Mouse (Mus musculus): ENCODE data around the gene Pcsk4. TPM values are rescaled to one million over a fixed set of nuclear protein-coding genes. Genes with fewer than 3 reads are reported as not detected.

Gene Pcsk4
- polyA plus RNA-seq, 1 experiment = 3.2 TPM

DNA sequence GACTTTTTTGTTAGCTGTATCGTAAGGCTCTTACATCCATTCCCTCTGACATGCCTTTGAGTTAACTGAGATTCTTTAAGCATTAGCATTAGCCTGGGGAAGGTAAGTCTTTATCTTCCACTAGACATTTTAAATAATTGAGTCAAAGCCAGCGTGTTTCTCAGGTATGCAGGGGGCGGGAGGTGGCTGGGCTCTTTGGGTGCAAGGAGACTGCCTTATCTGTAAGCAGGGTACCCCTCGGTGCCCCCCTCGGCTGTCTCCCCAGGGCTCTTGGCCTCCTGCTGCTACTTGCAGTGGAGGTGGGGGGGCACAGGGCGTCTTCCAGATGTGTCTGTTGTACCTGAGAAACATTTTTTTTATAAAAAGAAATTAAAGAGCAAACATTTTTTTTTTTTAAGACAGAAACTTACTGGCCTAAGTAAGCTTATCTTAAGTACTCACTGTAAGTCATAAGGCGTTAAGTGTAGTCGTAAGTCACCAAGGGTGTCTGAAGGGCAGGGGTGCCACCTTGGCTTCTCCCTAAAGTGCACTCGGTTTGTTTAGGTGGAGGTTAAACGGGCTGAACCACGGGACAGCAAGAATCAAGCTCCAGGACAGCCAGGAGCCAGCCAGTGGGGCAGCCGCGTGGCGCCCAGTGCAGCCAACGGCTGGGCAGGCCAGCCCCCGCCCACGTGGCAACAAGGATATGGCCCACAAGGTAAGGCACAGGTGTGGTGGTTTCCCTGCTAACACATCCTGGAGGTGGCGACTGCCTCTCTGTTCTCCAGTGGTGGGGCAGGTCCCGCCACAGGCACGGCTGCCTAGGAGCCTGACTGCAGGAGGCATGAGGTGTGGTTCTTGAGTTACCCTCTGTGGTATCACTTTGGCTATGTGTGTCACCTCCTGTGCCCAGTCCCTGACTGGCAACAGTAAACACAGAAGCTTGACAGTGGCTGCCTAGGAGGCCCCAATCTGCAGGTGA is 46.5 kb downstream of the Pcsk4 start:
- Histone ChIP-seq H3K4me3 (ENCODE audit: insufficient read depth, poor library complexity, severe bottlenecking) (no peak overlapping the region), H3ac (ENCODE audit: control insufficient read depth, insufficient read length, low read depth) (no peak overlapping the region), H3K36me3 (ENCODE audit: control insufficient read depth, insufficient read depth) (peaks cover 85% of the 10 kb centered on the region), H3K27me3 (ENCODE audit: control insufficient read depth, insufficient read depth, insufficient read length) (no peaks in the 10 kb centered on the region), H3K79me2 (ENCODE audit: control insufficient read depth, insufficient read depth) (no peaks in the 10 kb centered on the region), H3K79me3 (ENCODE audit: low read depth) (no peaks in the 10 kb centered on the region)
- TF ChIP-seq MAX (IDR thresholded peaks at IDR 0.05) = no peak

DNA sequence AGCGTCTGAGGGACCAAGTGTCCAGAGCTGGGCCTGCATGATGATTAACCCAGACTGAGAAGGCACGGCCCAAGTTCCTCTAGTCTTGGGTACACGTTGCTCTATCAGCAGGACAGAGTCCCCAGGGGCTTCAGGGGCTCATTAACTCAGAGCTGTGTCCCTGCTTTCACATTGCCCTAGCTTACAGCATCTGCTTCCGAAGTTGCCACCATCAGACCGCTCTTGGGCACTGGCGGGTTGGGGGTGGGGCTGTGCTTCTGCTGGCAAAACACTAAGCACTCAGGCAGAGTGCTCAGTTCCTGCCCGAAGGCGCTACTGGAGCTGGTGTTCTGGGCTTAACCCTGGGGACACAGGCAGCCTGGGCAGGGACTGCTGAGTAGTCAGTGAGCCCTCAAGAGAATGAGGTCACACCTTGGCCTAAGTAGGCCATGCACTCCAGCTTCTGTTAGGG is 47.4 kb downstream of the Pcsk4 start:
- no peak for TF ChIP-seq CEBPB (IDR thresholded peaks at IDR 0.05; ENCODE audit: low read depth)
- no peak for TF ChIP-seq CTCF (IDR thresholded peaks at IDR 0.05; ENCODE audit: control insufficient read depth, insufficient read depth, insufficient read length)
- TF ChIP-seq MYOD1 (IDR thresholded peaks at IDR 0.05; ENCODE audit: control insufficient read depth, insufficient read length, low read depth) = no peak
- no peak for TF ChIP-seq FOSL1 (IDR thresholded peaks at IDR 0.05; ENCODE audit: insufficient read depth, low read length, poor library complexity, severe bottlenecking)
- no peak for TF ChIP-seq MYOG (IDR thresholded peaks at IDR 0.05; ENCODE audit: control insufficient read depth, extremely low read depth, insufficient read length)
- TF ChIP-seq USF1 (IDR thresholded peaks at IDR 0.05; ENCODE audit: low read depth) = no peak
- no peak for TF ChIP-seq MAX (IDR thresholded peaks at IDR 0.05)
- Histone ChIP-seq H3ac (ENCODE audit: control insufficient read depth, insufficient read length, low read depth) (no peak overlapping the region), H3K36me3 (ENCODE audit: control insufficient read depth, insufficient read depth) (peaks cover 85% of the 10 kb centered on the region), H3K27me3 (ENCODE audit: control insufficient read depth, insufficient read depth, insufficient read length) (no peaks in the 10 kb centered on the region), H3K79me2 (ENCODE audit: control insufficient read depth, insufficient read depth) (no peaks in the 10 kb centered on the region), H3K4me3 (ENCODE audit: insufficient read depth, poor library complexity, severe bottlenecking) (no peak overlapping the region), H3K79me3 (ENCODE audit: low read depth) (no peaks in the 10 kb centered on the region)

DNA sequence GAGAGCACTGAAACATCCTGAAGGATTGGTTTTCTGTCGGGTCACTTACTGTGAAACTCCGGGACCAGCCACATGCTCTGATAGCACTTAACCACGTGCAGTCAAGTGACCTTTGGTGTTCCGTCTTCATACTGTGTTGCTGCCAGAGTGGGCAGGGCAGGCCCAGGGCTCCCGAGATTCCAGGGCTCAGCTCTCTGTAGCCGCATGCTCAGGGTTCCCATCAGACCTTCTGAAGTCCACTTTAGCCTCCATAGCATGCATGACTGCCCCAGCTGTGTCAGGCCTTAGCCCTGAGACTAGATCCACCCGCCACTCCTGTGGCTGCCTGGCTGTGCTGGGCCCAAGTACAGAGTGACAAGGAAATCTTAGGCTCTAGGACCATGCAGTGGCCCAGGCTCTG is 48.0 kb downstream of the Pcsk4 start:
- TF ChIP-seq MYOG (IDR thresholded peaks at IDR 0.05; ENCODE audit: control insufficient read depth, extremely low read depth, insufficient read length) (no peak), FOSL1 (IDR thresholded peaks at IDR 0.05; ENCODE audit: insufficient read depth, low read length, poor library complexity, severe bottlenecking) (no peak), USF1 (IDR thresholded peaks at IDR 0.05; ENCODE audit: low read depth) (no peak), MYOD1 (IDR thresholded peaks at IDR 0.05; ENCODE audit: control insufficient read depth, insufficient read length, low read depth) (no peak), MAX (IDR thresholded peaks at IDR 0.05) (no peak), CTCF (IDR thresholded peaks at IDR 0.05; ENCODE audit: control insufficient read depth, insufficient read depth, insufficient read length) (no peak), CEBPB (IDR thresholded peaks at IDR 0.05; ENCODE audit: low read depth) (no peak)
- H3K79me2 ChIP-seq (ENCODE audit: control insufficient read depth, insufficient read depth) = no peaks in the 10 kb centered on the region
- H3K4me3 ChIP-seq (ENCODE audit: insufficient read depth, poor library complexity, severe bottlenecking) = no peak overlapping the region

DNA sequence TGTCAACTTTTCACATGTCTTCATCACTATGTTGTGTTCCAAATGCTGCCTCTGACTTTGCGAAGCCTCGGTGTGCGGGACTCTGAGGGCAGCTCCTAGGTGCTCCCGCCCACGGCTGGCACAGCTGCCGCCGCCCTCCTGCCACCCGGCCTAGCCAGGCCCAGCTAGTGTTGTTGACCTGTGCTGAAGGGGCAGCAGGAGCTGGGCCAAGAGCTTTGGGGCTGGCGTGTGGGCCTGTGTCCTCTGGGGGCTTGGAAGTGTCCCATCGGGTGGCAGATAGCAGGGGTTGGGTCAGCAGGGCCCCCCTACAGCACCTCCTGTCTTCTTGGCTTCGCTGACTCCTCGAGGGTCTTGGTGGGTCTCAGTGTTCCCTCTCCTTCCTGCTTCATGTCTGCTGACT is 50.0 kb downstream of the Pcsk4 start:
- no peak overlapping the region for H3ac ChIP-seq (ENCODE audit: control insufficient read depth, insufficient read length, low read depth)
- no peaks in the 10 kb centered on the region for H3K27me3 ChIP-seq (ENCODE audit: control insufficient read depth, insufficient read depth, insufficient read length)
- no peak overlapping the region for H3K4me3 ChIP-seq (ENCODE audit: insufficient read depth, poor library complexity, severe bottlenecking)
- no peak for TF ChIP-seq MAX (IDR thresholded peaks at IDR 0.05)
- no peak for TF ChIP-seq FOSL1 (IDR thresholded peaks at IDR 0.05; ENCODE audit: insufficient read depth, low read length, poor library complexity, severe bottlenecking)
- TF ChIP-seq CTCF (IDR thresholded peaks at IDR 0.05; ENCODE audit: control insufficient read depth, insufficient read depth, insufficient read length) = no peak
- no peak for TF ChIP-seq MYOG (IDR thresholded peaks at IDR 0.05; ENCODE audit: control insufficient read depth, extremely low read depth, insufficient read length)
- no peak for TF ChIP-seq USF1 (IDR thresholded peaks at IDR 0.05; ENCODE audit: low read depth)
- TF ChIP-seq CEBPB (IDR thresholded peaks at IDR 0.05; ENCODE audit: low read depth) = no peak
- TF ChIP-seq MYOD1 (IDR thresholded peaks at IDR 0.05; ENCODE audit: control insufficient read depth, insufficient read length, low read depth) = no peak
- H3K79me3 ChIP-seq (ENCODE audit: low read depth) = peaks cover 4% of the 10 kb centered on the region
- H3K36me3 ChIP-seq (ENCODE audit: control insufficient read depth, insufficient read depth) = peaks cover 83% of the 10 kb centered on the region
- peaks cover 14% of the 10 kb centered on the region for H3K79me2 ChIP-seq (ENCODE audit: control insufficient read depth, insufficient read depth)

More for the DNA sequence above, 48.0 kb downstream of the Pcsk4 start:
- Histone ChIP-seq H3K36me3 (ENCODE audit: control insufficient read depth, insufficient read depth) (peaks cover 84% of the 10 kb centered on the region), H3K27me3 (ENCODE audit: control insufficient read depth, insufficient read depth, insufficient read length) (no peaks in the 10 kb centered on the region), H3K79me3 (ENCODE audit: low read depth) (no peaks in the 10 kb centered on the region), H3ac (ENCODE audit: control insufficient read depth, insufficient read length, low read depth) (no peak overlapping the region)

DNA sequence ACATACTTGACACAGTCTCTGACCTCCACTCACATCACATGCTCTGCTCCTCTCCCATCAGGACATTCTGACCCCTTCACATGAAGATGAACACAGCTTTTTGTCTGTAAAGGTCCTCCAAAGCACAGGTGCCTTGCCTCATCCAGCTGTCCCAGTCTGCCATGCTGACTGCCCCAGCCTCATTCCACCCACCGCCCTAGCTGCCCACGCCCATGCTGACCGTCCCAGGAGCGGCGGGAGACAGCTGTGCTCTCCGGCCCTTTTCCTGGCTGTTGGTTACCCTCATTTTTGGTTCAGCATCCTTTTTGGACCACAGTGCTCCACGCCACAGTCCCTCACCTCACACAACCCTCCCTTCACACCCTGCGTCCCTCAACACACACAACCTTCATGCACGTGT is 50.9 kb downstream of the Pcsk4 start:
- no peak overlapping the region for H3K4me3 ChIP-seq (ENCODE audit: insufficient read depth, poor library complexity, severe bottlenecking)
- peaks cover 82% of the 10 kb centered on the region for H3K36me3 ChIP-seq (ENCODE audit: control insufficient read depth, insufficient read depth)
- no peak for TF ChIP-seq MAX (IDR thresholded peaks at IDR 0.05)
- no peak for TF ChIP-seq FOSL1 (IDR thresholded peaks at IDR 0.05; ENCODE audit: insufficient read depth, low read length, poor library complexity, severe bottlenecking)
- no peak for TF ChIP-seq CEBPB (IDR thresholded peaks at IDR 0.05; ENCODE audit: low read depth)
- no peak for TF ChIP-seq USF1 (IDR thresholded peaks at IDR 0.05; ENCODE audit: low read depth)
- TF ChIP-seq MYOG (IDR thresholded peaks at IDR 0.05; ENCODE audit: control insufficient read depth, extremely low read depth, insufficient read length) = no peak
- no peak for TF ChIP-seq CTCF (IDR thresholded peaks at IDR 0.05; ENCODE audit: control insufficient read depth, insufficient read depth, insufficient read length)
- TF ChIP-seq MYOD1 (IDR thresholded peaks at IDR 0.05; ENCODE audit: control insufficient read depth, insufficient read length, low read depth) = no peak
- peaks cover 13% of the 10 kb centered on the region for H3K79me3 ChIP-seq (ENCODE audit: low read depth)
- H3ac ChIP-seq (ENCODE audit: control insufficient read depth, insufficient read length, low read depth) = no peak overlapping the region
- H3K27me3 ChIP-seq (ENCODE audit: control insufficient read depth, insufficient read depth, insufficient read length) = no peaks in the 10 kb centered on the region
- H3K79me2 ChIP-seq (ENCODE audit: control insufficient read depth, insufficient read depth) = peaks cover 22% of the 10 kb centered on the region
